Mouse (Mus musculus) stomach, embryonic 14.5 days (tissue): ENCODE measurements around the gene Prl8a9. TPM values are rescaled to one million over a fixed set of nuclear protein-coding genes. Genes with fewer than 3 reads are reported as not detected.

Experiments
- ATAC-seq: fragments of 200-750 bp; cut with Nextera tagmentation; 2 replicates; pipeline ENCODE4 v1.8.0; 2017; ENCODE audit warnings: low read depth, moderate TSS enrichment; ENCODE audit not compliant: insufficient number of reproducible peaks, insufficient read depth, low FRiP score
- H3K27ac ChIP-seq: fragments of 300-500 bp; sonication (generic); 2 replicates; pipeline ENCODE4 v1.5.1; 2014; ENCODE audit warnings: mild to moderate bottlenecking, low read length, moderate library complexity, mixed read lengths
- H3K27me3 ChIP-seq: fragments of 300-500 bp; sonication (generic); 2 replicates; pipeline ENCODE4 v1.6.1; 2014; ENCODE audit warnings: low read length, control low read depth, mixed read lengths; ENCODE audit not compliant: control insufficient read depth, insufficient read depth
- H3K36me3 ChIP-seq: fragments of 300-500 bp; sonication (generic); 2 replicates; pipeline ENCODE4 v1.6.1; 2014; ENCODE audit warnings: mild to moderate bottlenecking, control low read depth, low read length, moderate library complexity, mixed read lengths; ENCODE audit not compliant: control insufficient read depth, insufficient read depth
- H3K4me1 ChIP-seq: fragments of 300-500 bp; sonication (generic); 2 replicates; pipeline ENCODE4 v1.6.1; 2014; ENCODE audit warnings: low read length, control low read depth, mixed read lengths; ENCODE audit not compliant: control insufficient read depth, insufficient read depth
- H3K4me2 ChIP-seq: fragments of 300-500 bp; sonication (generic); replicated peaks from 2 replicates; pipeline ENCODE4 v1.6.1; 2014; ENCODE audit warnings: low read depth, low read length, control low read depth
- H3K4me3 ChIP-seq: fragments of 300-500 bp; sonication (generic); 2 replicates; pipeline ENCODE4 v1.5.1; 2014; ENCODE audit warnings: low read depth, low read length, control low read depth
- H3K9ac ChIP-seq: fragments of 300-500 bp; sonication (generic); replicated peaks from 2 replicates; pipeline ENCODE4 v1.6.1; 2014; ENCODE audit warnings: low read depth, mild to moderate bottlenecking, control low read depth, low read length, moderate library complexity, mixed read lengths
- H3K9me3 ChIP-seq: fragments of 300-500 bp; sonication (generic); 2 replicates; pipeline ENCODE4 v1.6.1; 2016; ENCODE audit warnings: low read depth, low read length, control low read depth; ENCODE audit not compliant: control insufficient read depth
- WGBS: fragments of 180-500 bp; shearing (Covaris S2); extraction: QIAGEN DNeasy Blood & Tissue Kit; methylation state at CpG from one replicate; pipeline ENCODE4 v1.1.7; 2014; 5-methylcytosine and 5-hydroxymethylcytosine counted together
- polyA plus RNA-seq: library from polyadenylated mRNA; unstranded; fragments of >200 nt; fragmentation: Nextera tagmentation; extraction: Ambion mirVana; gene quantifications from 2 replicates; pipeline ENCODE4 v1.2.1, GENCODE M21; 2014

Gene Prl8a9
- polyA plus RNA-seq: not detected in 2 replicates

DNA sequence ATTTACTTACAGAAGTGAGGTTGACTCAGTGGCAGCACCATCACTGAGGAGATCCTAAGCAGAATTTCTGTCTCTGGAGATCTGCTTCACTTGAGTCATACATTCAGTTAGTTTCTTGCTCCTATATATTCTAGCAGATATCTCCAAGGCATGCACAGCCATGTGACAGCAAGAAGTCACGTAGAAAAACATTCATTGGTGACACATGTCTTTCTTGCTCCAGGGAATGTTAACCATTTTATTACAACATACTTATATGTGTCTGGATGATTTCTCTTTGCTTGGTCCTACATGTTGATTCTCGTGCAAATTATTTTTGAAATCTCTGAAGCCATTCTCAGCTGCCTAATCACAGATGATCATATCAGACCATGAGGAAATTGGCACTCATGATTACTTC lies at the start of gene Prl8a9:
TSS of gene Prl8a9 (minus strand) at position 101 of the 400 bp plus-strand sequence.
- Histone ChIP-seq H3K9ac (no peak within 1 kb of the TSS), H3K27ac (no peak within 1 kb of the TSS), H3K4me1 (no peaks in the 10 kb centered on the region), H3K9me3 (no peaks in the 10 kb centered on the region), H3K4me3 (no peak within 1 kb of the TSS), H3K36me3 (no peaks in the 10 kb centered on the region), H3K27me3 (no peaks in the 10 kb centered on the region), H3K4me2 (no peak within 1 kb of the TSS)
- no peak for ATAC-seq
- 84% methylated on average over 2 of the region's 2 CpGs for WGBS

- Histone ChIP-seq H3K4me1 (no peaks in the 10 kb centered on the region), H3K9ac (no peak within 1 kb of the TSS), H3K36me3 (no peaks in the 10 kb centered on the region), H3K4me3 (no peak within 1 kb of the TSS), H3K27ac (no peak within 1 kb of the TSS), H3K4me2 (no peak within 1 kb of the TSS), H3K9me3 (no peaks in the 10 kb centered on the region), H3K27me3 (no peaks in the 10 kb centered on the region)
- ATAC-seq: no peak
- WGBS: 73% methylated on average over 4 of the region's 4 CpGs
These were observed 46.1 kb upstream of the Prl8a9 start, which contains the start of gene Prl7b1 for GRCm38 (mm10) chr13:27610482-27610881. Gene Prl7b1, minus strand, starts transcription at chr13:27610582.

- no peak within 1 kb of the TSS for H3K4me3 ChIP-seq
- H3K4me2 ChIP-seq: no peak within 1 kb of the TSS
- no peaks in the 10 kb centered on the region for H3K9me3 ChIP-seq
- H3K4me1 ChIP-seq: no peaks in the 10 kb centered on the region
- 76% methylated on average over 2 of the region's 2 CpGs for WGBS
- no peak within 1 kb of the TSS for H3K27ac ChIP-seq
- no peak within 1 kb of the TSS for H3K9ac ChIP-seq
- no peaks in the 10 kb centered on the region for H3K36me3 ChIP-seq
- no peaks in the 10 kb centered on the region for H3K27me3 ChIP-seq
- no peak for ATAC-seq
These were observed 17.7 kb upstream of the Prl8a9 start, which contains the start of gene Prl8a1 for GRCm38 (mm10) chr13:27582071-27582470. Gene Prl8a1, minus strand, starts transcription at chr13:27582171.

DNA sequence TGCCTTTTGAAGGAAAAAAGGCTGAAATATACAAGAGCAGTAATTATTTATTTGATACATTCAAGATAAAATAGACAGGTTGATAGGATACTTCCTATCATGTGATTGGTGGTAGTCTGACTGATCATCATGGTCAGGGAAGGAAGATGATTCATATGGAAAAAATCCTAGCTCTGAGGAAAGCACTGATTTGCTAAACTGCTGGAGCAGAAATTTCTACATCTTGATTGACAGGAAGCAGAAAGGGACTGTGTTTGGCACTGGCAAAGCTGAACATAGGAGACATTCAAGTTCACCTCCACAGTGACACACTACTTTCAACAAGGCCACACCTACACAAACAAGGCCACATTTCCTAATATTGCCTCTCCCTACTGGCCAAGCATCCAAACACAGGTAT lies 11.1 kb downstream of the Prl8a9 start:
- Histone ChIP-seq H3K27ac (no peak overlapping the region), H3K9me3 (no peaks in the 10 kb centered on the region), H3K36me3 (no peaks in the 10 kb centered on the region), H3K4me3 (no peak overlapping the region), H3K9ac (no peak overlapping the region), H3K4me1 (no peaks in the 10 kb centered on the region), H3K27me3 (no peaks in the 10 kb centered on the region), H3K4me2 (no peak overlapping the region)
- ATAC-seq: no peak

GRCm38 (mm10) chr13:27523156-27523555 lies 41.2 kb downstream of the Prl8a9 start:
- no peak overlapping the region for H3K27ac ChIP-seq

GRCm38 (mm10) chr13:27513117-27513516 lies 51.3 kb downstream of the Prl8a9 start, which contains the start of gene Prl8a8:
Gene Prl8a8, minus strand, starts transcription at chr13:27513217.
- WGBS: 84% methylated on average over 4 of the region's 4 CpGs
- Histone ChIP-seq H3K4me1 (no peaks in the 10 kb centered on the region), H3K9me3 (no peaks in the 10 kb centered on the region), H3K36me3 (no peaks in the 10 kb centered on the region), H3K27me3 (no peaks in the 10 kb centered on the region), H3K27ac (no peak within 1 kb of the TSS), H3K9ac (no peak within 1 kb of the TSS), H3K4me2 (no peak within 1 kb of the TSS), H3K4me3 (no peak within 1 kb of the TSS)
- no peak for ATAC-seq

More at GRCm38 (mm10) chr13:27523156-27523555, 41.2 kb downstream of the Prl8a9 start:
- no peak for ATAC-seq
- H3K27me3 ChIP-seq: no peaks in the 10 kb centered on the region
- H3K36me3 ChIP-seq: no peaks in the 10 kb centered on the region
- 86% methylated on average over 4 of the region's 4 CpGs for WGBS
- no peaks in the 10 kb centered on the region for H3K9me3 ChIP-seq
- no peaks in the 10 kb centered on the region for H3K4me1 ChIP-seq
- no peak overlapping the region for H3K4me3 ChIP-seq
- no peak overlapping the region for H3K9ac ChIP-seq
- H3K4me2 ChIP-seq: no peak overlapping the region

Other genes starting within 250 kb of the Prl8a9 start
- gene Prl8a2, start 218.9 kb downstream of the Prl8a9 start, polyA plus RNA-seq: not detected in 2 replicates
- gene Prl2b1, start 173.8 kb downstream of the Prl8a9 start, polyA plus RNA-seq: not detected in 2 replicates
- not detected in 2 replicates for gene Prl8a6, start 125.9 kb downstream of the Prl8a9 start, polyA plus RNA-seq
- not detected in 2 replicates for gene Prl8a8, start 51.4 kb downstream of the Prl8a9 start, polyA plus RNA-seq
- gene Prl8a1, start 17.6 kb upstream of the Prl8a9 start, polyA plus RNA-seq: not detected in 2 replicates
- not detected in 2 replicates for gene Prl7b1, start 46.0 kb upstream of the Prl8a9 start, polyA plus RNA-seq
- gene Prl7a1, start 77.9 kb upstream of the Prl8a9 start, polyA plus RNA-seq: not detected in 2 replicates
- not detected in 2 replicates for gene Prl7a2, start 103.4 kb upstream of the Prl8a9 start, polyA plus RNA-seq
- not detected in 2 replicates for gene Prl7d1, start 152.1 kb upstream of the Prl8a9 start, polyA plus RNA-seq
- not detected in 2 replicates for gene Prl7c1, start 216.2 kb upstream of the Prl8a9 start, polyA plus RNA-seq
- gene Prl2a1, start 237.0 kb upstream of the Prl8a9 start, polyA plus RNA-seq: not detected in 2 replicates